Mouse (Mus musculus): ENCODE data around the gene Ctrb1. TPM values are rescaled to one million over a fixed set of nuclear protein-coding genes. Genes with fewer than 3 reads are reported as not detected.

Gene Ctrb1
- total and polyA plus RNA-seq, 2 experiments, result 1.9 to 134 TPM

GRCm38 (mm10) chr8:111735335-111735761 is 44.5 kb upstream of the Ctrb1 start:
- Histone ChIP-seq H3K27ac (replicated peaks; ENCODE audit: insufficient read depth, low read depth, low read length) (peak overlapping the region; percentile 70), H3K4me1 (ENCODE audit: control insufficient read depth, insufficient read depth, low read length) (peaks cover 71% of the 10 kb centered on the region), H3K27me3 (ENCODE audit: control insufficient read depth, insufficient read depth, low read length) (no peaks in the 10 kb centered on the region), H3K79me2 (ENCODE audit: control insufficient read depth, insufficient read depth, low read length) (peaks cover 71% of the 10 kb centered on the region), H3K9ac (ENCODE audit: low read depth, low read length) (peak overlapping the region; percentile 41; the same call in 1 of the 2 replicates), H3K36me3 (ENCODE audit: control insufficient read depth, insufficient read depth, low read length) (no peaks in the 10 kb centered on the region), H3K4me3 (ENCODE audit: insufficient read depth, low read depth, low read length) (no peak overlapping the region)
- DNase-seq (ENCODE audit: extremely low read depth, low read depth, low spot score), result no peak
- WGBS, result 64% methylated on average over 8 of the region's 8 CpGs
- no peak for TF ChIP-seq POLR2A (IDR thresholded peaks at IDR 0.05; ENCODE audit: extremely low read depth, insufficient read depth, low read length)
- peak; percentile 30; the same call in 1 of the 2 replicates for TF ChIP-seq CTCF (IDR thresholded peaks at IDR 0.05; ENCODE audit: low read depth, low read length)

GRCm38 (mm10) chr8:111734244-111734960 is 43.6 kb upstream of the Ctrb1 start:
- peaks cover 69% of the 10 kb centered on the region for H3K4me1 ChIP-seq (ENCODE audit: control insufficient read depth, insufficient read depth, low read length)

GRCm38 (mm10) chr8:111733581-111734243 is 42.9 kb upstream of the Ctrb1 start:
- Histone ChIP-seq H3K4me1 (ENCODE audit: control insufficient read depth, insufficient read depth, low read length) (peaks cover 70% of the 10 kb centered on the region), H3K27ac (replicated peaks; ENCODE audit: insufficient read depth, low read depth, low read length) (peak overlapping the region; percentile 30), H3K4me3 (ENCODE audit: insufficient read depth, low read depth, low read length) (no peak overlapping the region), H3K9ac (ENCODE audit: low read depth, low read length) (no peak overlapping the region), H3K79me2 (ENCODE audit: control insufficient read depth, insufficient read depth, low read length) (peaks cover 65% of the 10 kb centered on the region), H3K36me3 (ENCODE audit: control insufficient read depth, insufficient read depth, low read length) (no peaks in the 10 kb centered on the region), H3K27me3 (ENCODE audit: control insufficient read depth, insufficient read depth, low read length) (no peaks in the 10 kb centered on the region)
- 50% methylated on average over 5 of the region's 5 CpGs for WGBS
- TF ChIP-seq POLR2A (IDR thresholded peaks at IDR 0.05; ENCODE audit: extremely low read depth, insufficient read depth, low read length), result no peak
- no peak for TF ChIP-seq CTCF (IDR thresholded peaks at IDR 0.05; ENCODE audit: low read depth, low read length)
- DNase-seq (ENCODE audit: extremely low read depth, low read depth, low spot score), result no peak

More at GRCm38 (mm10) chr8:111734244-111734960, 43.6 kb upstream of the Ctrb1 start:
- H3K4me3 ChIP-seq (ENCODE audit: insufficient read depth, low read depth, low read length), result no peak overlapping the region
- no peaks in the 10 kb centered on the region for H3K27me3 ChIP-seq (ENCODE audit: control insufficient read depth, insufficient read depth, low read length)
- H3K27ac ChIP-seq (replicated peaks; ENCODE audit: insufficient read depth, low read depth, low read length), result peak overlapping the region; percentile 70
- peak; percentile 73 for DNase-seq (ENCODE audit: extremely low read depth, low read depth, low spot score)
- TF ChIP-seq POLR2A (IDR thresholded peaks at IDR 0.05; ENCODE audit: extremely low read depth, insufficient read depth, low read length) (no peak), CTCF (IDR thresholded peaks at IDR 0.05; ENCODE audit: low read depth, low read length) (no peak)
- peak overlapping the region; percentile 19; the same call in 1 of the 2 replicates for H3K9ac ChIP-seq (ENCODE audit: low read depth, low read length)
- H3K36me3 ChIP-seq (ENCODE audit: control insufficient read depth, insufficient read depth, low read length), result no peaks in the 10 kb centered on the region
- peaks cover 65% of the 10 kb centered on the region for H3K79me2 ChIP-seq (ENCODE audit: control insufficient read depth, insufficient read depth, low read length)
- 18% methylated on average over 6 of the region's 6 CpGs for WGBS

- H3K27me3 ChIP-seq (ENCODE audit: control insufficient read depth, insufficient read depth, low read length), result no peaks in the 10 kb centered on the region
- no peaks in the 10 kb centered on the region for H3K36me3 ChIP-seq (ENCODE audit: control insufficient read depth, insufficient read depth, low read length)
- peak overlapping the region; percentile 2; the same call in 1 of the 2 replicates for H3K4me3 ChIP-seq (ENCODE audit: insufficient read depth, low read depth, low read length)
- TF ChIP-seq CTCF (IDR thresholded peaks at IDR 0.05; ENCODE audit: low read depth, low read length), result no peak
- TF ChIP-seq POLR2A (IDR thresholded peaks at IDR 0.05; ENCODE audit: extremely low read depth, insufficient read depth, low read length), result no peak
- H3K27ac ChIP-seq (replicated peaks; ENCODE audit: insufficient read depth, low read depth, low read length), result peak overlapping the region; percentile 59
- 7% methylated on average over 10 of the region's 10 CpGs for WGBS
- no peak for DNase-seq (ENCODE audit: extremely low read depth, low read depth, low spot score)
- H3K79me2 ChIP-seq (ENCODE audit: control insufficient read depth, insufficient read depth, low read length), result peaks cover 71% of the 10 kb centered on the region
- peak overlapping the region; percentile 23; the same call in 1 of the 2 replicates for H3K9ac ChIP-seq (ENCODE audit: low read depth, low read length)
- peaks cover 80% of the 10 kb centered on the region for H3K4me1 ChIP-seq (ENCODE audit: control insufficient read depth, insufficient read depth, low read length)
Observed at GRCm38 (mm10) chr8:111732406-111733085, 41.7 kb upstream of the Ctrb1 start.

- TF ChIP-seq CTCF (IDR thresholded peaks at IDR 0.05; ENCODE audit: low read depth, low read length) (no peak), POLR2A (IDR thresholded peaks at IDR 0.05; ENCODE audit: extremely low read depth, insufficient read depth, low read length) (0 out of 2 replicates have a peak, but pooled peaks have one; percentile 79)
- Histone ChIP-seq H3K36me3 (ENCODE audit: control insufficient read depth, insufficient read depth, low read length) (no peaks in the 10 kb centered on the region), H3K27me3 (ENCODE audit: control insufficient read depth, insufficient read depth, low read length) (no peaks in the 10 kb centered on the region), H3K4me3 (ENCODE audit: insufficient read depth, low read depth, low read length) (peak overlapping the region; percentile 85), H3K9ac (ENCODE audit: low read depth, low read length) (peak overlapping the region; percentile 87), H3K4me1 (ENCODE audit: control insufficient read depth, insufficient read depth, low read length) (peaks cover 79% of the 10 kb centered on the region), H3K79me2 (ENCODE audit: control insufficient read depth, insufficient read depth, low read length) (peaks cover 65% of the 10 kb centered on the region), H3K27ac (replicated peaks; ENCODE audit: insufficient read depth, low read depth, low read length) (peak overlapping the region; percentile 88)
- DNase-seq (ENCODE audit: extremely low read depth, low read depth, low spot score), result peak; percentile 82
- under 1% methylated on average over 40 of the region's 41 CpGs for WGBS
Observed at GRCm38 (mm10) chr8:111732004-111732403, 41.2 kb upstream of the Ctrb1 start.

Data from liver, adult 2 months (tissue).